Mouse (Mus musculus) cerebellum, postnatal 10 days (tissue): ENCODE results near the gene Mycn.

Experiments used
- DNase-seq, 2 experiments: peaks; one replicate each; pipeline ENCODE4 v3.0.0; 2021; ENCODE audit warnings: mixed read lengths in 2 of 2

The Mycn gene

GRCm38 (mm10) chr12:12924446-12924845 is 17.3 kb downstream of the Mycn start:
- no peak for DNase-seq

- no peak for DNase-seq
Measured at GRCm38 (mm10) chr12:12920166-12921157, 21.3 kb downstream of the Mycn start.

GRCm38 (mm10) chr12:12916298-12916697 is 25.4 kb downstream of the Mycn start:
- DNase-seq, result no peak

- no peak for DNase-seq
Measured at GRCm38 (mm10) chr12:12910356-12910979, 31.2 kb downstream of the Mycn start.

- no peak for DNase-seq
Measured at GRCm38 (mm10) chr12:12909631-12910277, 32.0 kb downstream of the Mycn start.

GRCm38 (mm10) chr12:12906771-12907170 is 34.9 kb downstream of the Mycn start:
- peak in 1 of 2 experiments; percentile 28 for DNase-seq

GRCm38 (mm10) chr12:12906321-12906720 is 35.4 kb downstream of the Mycn start:
- peak; percentile 33 to 68 for DNase-seq

- peak; percentile 41 to 51 for DNase-seq
Measured at GRCm38 (mm10) chr12:12905117-12905516, 36.6 kb downstream of the Mycn start.

GRCm38 (mm10) chr12:12904512-12904953 is 37.2 kb downstream of the Mycn start:
- peak; percentile 98 to 99 for DNase-seq

GRCm38 (mm10) chr12:12904086-12904485 is 37.6 kb downstream of the Mycn start:
- DNase-seq, result no peak

GRCm38 (mm10) chr12:12902403-12902802 is 39.3 kb downstream of the Mycn start:
- DNase-seq, result no peak

GRCm38 (mm10) chr12:12898356-12899126 is 43.2 kb downstream of the Mycn start:
- DNase-seq, result peak in 1 of 2 experiments; percentile 33

GRCm38 (mm10) chr12:12893986-12894385 is 47.7 kb downstream of the Mycn start:
- no peak for DNase-seq

GRCm38 (mm10) chr12:12886191-12886889 is 55.4 kb downstream of the Mycn start:
- no peak for DNase-seq
